Mouse (Mus musculus): ENCODE data around the gene Gm14214.

Gene Gm14214

DNA sequence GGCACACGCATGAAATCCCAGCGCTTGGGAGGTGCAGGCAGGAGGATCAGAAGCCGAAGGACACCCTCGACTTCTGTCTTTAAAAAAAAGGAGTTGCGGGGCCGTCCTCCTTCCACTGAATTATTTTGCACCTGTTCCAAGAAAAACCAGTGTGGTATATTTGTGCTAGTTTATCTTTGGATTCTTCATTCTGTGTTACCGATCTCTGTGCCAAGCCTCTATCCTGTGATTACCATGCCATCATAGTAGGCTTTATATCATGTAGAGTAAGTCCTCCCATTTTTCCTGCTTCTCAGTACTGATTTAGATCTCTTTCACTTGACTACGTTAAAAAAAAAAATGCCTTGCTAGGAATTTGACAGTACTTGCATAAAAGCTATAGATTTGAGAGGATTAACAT is 1.8 kb upstream of the Gm14214 start:
- no peak for DNase-seq

DNA sequence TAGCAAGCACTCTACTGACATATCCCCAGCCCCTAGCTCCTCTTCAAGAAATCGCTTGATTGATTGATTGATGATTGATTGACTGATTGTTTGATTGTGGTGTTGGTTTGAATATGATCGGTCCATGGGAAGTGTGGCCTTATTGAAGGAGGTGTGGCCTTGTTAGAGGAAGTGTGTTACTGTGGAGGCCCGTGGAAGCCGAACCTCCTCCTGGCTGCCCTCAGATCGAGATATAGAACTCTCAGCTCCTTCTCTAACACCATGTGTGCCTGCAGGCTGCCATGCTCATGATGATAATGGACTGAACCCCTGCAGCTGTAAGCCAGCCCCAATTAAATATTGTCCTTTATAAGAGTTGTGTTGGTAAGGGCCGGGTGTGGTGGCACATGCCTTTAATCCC is 2.8 kb downstream of the Gm14214 start:
- DNase-seq: no peak

DNA sequence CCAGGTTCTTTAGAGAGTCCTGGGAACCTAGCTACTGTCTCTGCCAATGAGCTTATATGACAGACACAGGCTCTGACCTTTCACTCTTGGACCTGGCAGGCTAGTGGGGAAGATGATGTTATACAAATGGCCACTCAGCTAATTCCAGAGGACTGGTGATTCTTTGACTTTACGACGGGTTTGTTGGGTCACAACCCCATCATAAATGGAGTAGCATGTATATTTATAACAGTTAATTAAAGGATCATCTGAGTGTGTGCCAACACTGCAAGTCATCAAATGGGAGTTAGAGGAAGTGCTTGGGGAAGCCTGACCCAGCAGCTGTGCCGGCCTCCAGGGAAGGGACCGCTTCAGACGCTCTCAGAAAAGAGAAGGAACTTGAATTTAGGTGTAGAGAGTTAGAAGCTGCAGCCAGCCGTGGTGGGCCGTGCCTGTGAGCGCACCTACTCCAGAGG is 4.2 kb downstream of the Gm14214 start:
- DNase-seq: no peak

- no peak for DNase-seq
Measured at GRCm38 (mm10) chr2:154764828-154765497, 4.9 kb downstream of the Gm14214 start.

GRCm38 (mm10) chr2:154763226-154763625 is 6.6 kb downstream of the Gm14214 start:
- no peak for DNase-seq

GRCm38 (mm10) chr2:154758454-154758853 is 11.4 kb downstream of the Gm14214 start:
- no peak for DNase-seq

DNA sequence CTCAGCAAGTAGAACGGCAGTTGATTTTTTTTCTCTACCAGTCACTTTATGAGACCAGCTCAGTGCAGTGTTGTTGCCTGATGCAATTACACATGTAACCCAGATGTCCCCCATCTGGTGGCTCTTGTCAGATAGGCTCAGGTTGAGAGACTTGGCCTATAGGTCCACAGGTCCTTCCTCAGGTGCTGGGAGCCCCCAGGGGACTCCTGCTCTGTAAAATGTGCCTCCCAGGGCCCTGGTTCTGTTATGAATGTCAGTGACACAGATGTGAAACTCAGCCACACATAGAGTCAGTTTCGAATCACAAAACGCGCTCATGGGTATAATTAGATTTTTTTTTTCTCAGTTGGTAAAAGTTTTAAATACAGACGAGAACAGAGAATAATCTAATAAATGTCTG is 12.1 kb downstream of the Gm14214 start:
- no peak for DNase-seq

GRCm38 (mm10) chr2:154755791-154756190 is 14.0 kb downstream of the Gm14214 start:
- no peak for DNase-seq

DNA sequence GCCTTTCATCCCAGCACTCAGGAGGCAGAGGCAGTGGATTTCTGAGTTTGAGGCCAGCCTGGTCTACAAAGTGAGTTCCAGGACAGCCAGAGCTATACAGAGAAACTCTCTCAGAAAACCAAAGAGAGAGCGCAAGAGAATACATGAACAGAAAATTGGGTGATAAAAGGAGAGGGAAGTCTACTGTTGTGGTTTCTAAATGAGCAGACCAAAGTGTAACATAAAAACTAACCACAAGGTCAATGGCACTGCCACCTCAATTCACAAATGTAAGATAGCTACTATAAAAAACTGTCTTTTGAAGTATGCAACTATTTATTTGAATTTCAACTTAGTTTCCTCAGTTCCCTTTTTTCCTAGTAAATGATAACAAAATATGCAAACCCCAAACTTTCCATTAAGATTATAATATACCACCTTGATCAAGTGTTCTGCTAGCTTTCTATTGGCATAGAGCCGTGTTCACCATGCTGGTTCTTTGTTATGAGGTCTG is 15.7 kb downstream of the Gm14214 start:
- no peak for DNase-seq

DNA sequence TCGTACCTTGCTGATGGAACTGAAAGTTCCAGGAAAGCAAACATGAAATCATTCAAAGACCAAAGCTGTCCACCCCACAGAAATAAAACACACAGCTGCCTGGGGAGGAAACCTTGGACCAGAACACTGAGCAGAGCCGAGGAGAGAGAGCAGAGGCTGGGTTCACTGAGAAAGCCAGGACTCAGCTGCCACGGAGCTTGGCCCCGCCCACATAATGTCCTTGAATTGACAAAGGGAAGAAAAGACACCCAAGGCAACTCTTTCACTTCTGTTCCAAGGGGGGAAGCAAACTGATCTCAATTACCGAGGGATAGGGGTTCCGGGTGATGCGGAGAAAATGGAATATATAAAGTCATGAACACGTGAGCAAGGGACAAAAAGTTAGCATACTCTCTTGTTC is 17.9 kb downstream of the Gm14214 start:
- DNase-seq: peak in 1 of 2 experiments; percentile 28

GRCm38 (mm10) chr2:154749046-154750036 is 20.5 kb downstream of the Gm14214 start:
- peak in 1 of 2 experiments; percentile 22 for DNase-seq

GRCm38 (mm10) chr2:154748383-154748782 is 21.4 kb downstream of the Gm14214 start:
- DNase-seq: no peak

- no peak for DNase-seq
Measured at GRCm38 (mm10) chr2:154743915-154744314, 25.9 kb downstream of the Gm14214 start.

DNA sequence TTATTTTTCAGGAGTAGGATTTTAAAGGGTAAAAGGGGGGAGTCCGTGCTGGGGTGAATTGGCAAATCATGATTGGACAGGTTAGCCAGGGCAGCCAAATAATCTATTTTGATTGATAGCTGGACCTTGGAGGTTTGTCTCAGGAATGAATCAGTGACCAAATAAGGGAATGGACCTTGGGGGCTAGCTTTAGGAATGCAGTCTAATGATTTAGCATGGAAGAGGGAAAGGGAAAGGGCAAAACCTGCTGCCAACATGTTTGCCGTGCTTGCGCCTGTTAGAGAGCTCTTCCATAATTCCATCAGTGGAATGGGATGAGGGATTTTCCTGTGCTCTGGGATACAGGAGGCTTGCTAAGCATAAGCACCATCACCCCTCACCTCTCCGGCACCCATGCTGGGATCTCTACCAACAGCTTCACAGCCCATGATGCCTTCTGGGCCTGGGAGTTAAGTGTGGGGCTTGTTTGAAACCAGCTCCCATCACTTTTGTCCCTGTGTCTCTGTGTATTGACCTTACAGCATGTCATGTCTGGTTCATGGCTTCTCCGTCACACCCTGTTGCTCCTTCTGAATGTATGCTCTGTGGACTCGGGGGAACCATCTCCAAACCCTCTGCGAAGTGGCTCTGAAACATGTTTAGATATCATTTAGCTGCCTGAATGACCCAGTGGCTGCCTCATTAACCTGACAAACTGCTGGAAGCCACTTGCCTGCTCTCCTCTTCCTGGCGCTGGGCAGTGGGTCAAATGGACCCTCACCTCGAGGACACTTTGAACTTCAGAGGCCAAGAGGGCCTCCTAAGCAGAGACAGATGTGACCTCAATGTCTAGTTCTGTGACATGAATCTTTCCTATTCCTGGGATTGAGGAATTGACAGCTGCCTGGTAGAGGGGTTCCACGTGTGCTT is 26.7 kb downstream of the Gm14214 start:
- no peak for DNase-seq

DNA sequence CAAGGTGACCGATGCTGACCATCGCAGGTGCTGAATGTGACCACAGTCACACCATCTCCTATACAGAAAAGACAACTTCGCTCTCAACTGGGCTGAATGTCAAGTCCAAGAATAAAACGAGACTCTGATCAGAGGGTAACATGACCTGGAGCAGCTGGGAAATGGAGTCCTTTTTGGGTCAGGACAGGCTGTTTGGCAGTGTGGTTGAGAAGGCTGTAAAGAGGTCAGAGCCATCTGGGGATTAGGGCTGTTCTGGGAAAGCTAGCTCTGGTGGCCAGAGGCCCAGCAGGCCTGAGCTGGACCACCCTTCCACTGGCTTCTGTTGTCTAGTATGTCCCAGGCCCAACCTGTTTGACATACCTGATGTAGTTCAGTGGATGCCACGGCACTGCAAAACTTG is 31.2 kb downstream of the Gm14214 start:
- no peak for DNase-seq

DNA sequence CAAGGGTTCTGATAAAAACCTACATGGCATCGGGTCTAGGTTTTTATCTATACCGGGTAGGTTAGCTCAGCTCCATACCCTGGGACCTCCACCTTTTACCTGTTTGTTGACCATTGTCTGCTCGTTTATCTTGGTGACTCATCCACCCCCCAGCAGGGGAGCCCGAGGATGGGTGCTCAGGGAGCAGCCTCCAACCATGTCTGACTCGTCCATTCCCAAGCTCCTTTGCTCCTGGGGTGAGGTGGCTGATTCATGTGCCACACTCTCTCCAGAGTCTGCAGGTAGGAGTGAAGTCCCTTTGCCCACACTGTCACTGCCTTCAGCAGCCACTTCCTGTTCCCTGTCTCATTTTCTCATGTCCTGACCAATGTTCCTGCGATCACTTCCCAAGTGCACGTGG is 33.8 kb downstream of the Gm14214 start:
- no peak for DNase-seq

DNA sequence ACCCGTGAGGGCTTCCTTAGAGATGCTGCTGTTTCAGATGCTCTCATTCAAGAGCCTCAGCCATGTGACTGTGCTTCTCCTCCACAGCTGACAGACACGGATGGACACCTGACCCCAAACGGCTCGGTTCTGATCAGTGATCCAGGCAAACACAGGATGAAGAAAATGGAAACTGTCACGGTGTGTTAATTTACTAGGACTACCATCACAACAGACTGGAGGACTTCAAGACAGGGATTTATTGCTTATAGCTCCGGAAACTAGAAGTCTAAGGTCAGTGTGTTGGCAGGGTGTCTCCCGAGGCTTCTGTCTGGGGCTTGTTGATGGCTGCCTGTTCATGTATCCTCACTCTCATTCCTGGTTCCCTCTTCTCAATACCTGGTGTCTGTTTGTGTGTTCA is 34.4 kb downstream of the Gm14214 start:
- DNase-seq: no peak

DNA sequence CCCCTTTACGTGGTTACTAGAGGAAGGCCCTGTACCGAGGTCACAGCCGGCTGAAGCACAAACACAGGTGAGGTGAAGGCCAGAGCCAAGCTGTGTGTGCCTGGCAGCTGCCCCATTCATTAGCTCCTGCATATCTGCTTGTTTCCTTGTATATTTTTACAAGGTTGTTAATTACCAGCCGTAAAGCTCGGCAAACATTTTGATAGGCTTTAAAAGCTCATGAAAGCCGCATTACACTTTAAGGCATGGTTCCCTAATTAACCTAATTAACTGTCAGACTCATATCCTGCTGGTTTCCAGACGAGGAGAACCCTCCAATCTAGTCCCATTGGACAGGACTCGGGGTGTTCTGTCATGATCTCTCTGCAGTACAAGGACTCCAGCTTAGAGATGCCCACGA is 34.9 kb downstream of the Gm14214 start:
- no peak for DNase-seq

- no peak for DNase-seq
Measured at GRCm38 (mm10) chr2:154732503-154733141, 37.2 kb downstream of the Gm14214 start.

DNA sequence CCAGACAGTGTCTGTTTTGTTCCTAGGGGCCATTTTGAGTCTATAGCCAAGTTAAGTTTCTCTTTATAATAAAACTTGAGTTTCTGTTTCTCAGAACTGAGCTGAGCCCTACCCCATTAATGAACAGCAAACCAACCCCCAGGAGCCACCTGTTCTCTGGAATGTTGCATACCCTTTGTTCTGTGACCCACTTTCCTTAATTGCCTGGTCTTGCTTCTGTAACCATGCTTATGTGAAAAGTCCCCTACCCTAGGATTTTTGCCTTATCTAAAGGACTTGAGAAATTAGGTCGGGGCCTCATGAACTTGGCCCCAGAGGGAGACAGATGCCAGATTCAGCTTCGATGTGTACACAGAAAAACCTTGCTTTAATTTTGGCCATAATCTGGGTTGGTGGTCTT is 37.9 kb downstream of the Gm14214 start:
- DNase-seq: no peak

DNA sequence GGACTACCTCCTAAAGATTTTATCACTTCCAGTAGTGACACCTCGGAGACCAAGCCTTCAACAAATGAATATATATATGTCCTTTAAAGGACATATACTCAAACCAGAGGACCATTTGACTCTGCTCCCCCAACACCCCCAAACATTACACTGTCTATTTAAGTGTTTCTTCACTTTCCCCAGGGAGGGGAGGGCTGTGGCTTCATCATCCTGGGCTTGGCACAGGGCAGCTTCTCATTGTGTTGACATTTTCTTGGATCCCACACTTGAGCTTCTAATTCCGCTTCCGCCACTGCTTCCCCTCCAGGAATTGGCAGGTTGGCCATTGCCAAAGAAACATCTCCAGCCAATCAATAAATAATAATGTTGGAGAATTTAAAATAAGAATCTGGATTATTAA is 39.0 kb downstream of the Gm14214 start:
- DNase-seq: peak in 1 of 2 experiments; percentile 14

DNA sequence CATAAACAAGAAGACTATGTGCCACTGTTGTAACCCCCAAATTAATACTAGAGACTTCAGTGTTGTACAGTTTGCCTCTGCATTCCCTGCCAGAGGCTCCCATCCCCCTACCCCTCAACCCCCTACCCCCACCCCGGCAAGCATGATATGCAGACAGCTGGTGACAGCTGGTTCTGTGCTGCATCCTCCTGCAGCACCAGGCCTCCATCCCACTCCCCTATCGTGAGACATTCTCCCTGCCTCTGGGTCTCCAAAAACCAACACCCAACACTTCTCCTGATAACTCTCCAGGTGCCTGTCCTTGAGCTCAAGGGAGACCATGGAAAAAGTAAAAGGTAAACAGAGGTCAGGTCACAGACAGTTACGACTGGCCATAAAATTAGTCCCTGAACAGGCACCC is 40.1 kb downstream of the Gm14214 start:
- no peak for DNase-seq

All from kidney, postnatal 25 days (tissue).